Mouse (Mus musculus): ENCODE measurements around the gene Setd1b. TPM values are rescaled to one million over a fixed set of nuclear protein-coding genes. Genes with fewer than 3 reads are reported as not detected.
A peak's percentile ranks its signal among the peaks of the same experiment; 100 is the strongest.

Gene Setd1b
- polyA plus RNA-seq, 1 experiment from 2014 or later: 12.5 TPM

DNA sequence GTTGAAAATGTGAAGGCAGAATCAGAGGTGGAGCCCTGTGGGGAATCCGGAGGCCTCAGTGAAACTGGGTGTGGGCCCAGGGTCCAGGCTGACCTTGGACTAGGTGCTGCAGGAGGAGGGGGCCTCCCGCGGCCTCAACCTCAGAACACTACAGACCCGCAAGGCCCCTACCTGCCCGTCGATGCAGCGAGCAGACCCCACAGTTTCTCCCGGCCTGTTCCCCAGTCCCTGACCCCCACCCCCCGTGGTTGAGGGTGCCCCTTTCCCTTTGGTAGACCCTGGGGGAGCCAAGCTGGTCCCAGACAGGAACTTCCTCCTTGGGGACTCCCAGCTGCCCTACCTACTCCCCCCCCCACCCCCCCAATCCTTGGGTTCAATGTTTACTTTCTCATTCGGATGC, 24.4 kb downstream of the Setd1b start:
- ATAC-seq: no peak
- no peaks in the 10 kb centered on the region for H3K9me3 ChIP-seq (ENCODE audit: control insufficient read depth, low read length)
- no peak overlapping the region for H3K27ac ChIP-seq (ENCODE audit: low read length)
- H3K27me3 ChIP-seq (replicated peaks; ENCODE audit: control insufficient read depth, insufficient read depth, low read length): no peaks in the 10 kb centered on the region
- H3K4me3 ChIP-seq (replicated peaks; ENCODE audit: low read length): no peak overlapping the region
- H3K9ac ChIP-seq (replicated peaks; ENCODE audit: low read depth, low read length): no peak overlapping the region
- peaks cover 31% of the 10 kb centered on the region for H3K36me3 ChIP-seq (ENCODE audit: control insufficient read depth, insufficient read depth)
- no peak overlapping the region for H3K4me2 ChIP-seq (ENCODE audit: low read length)
- no peaks in the 10 kb centered on the region for H3K4me1 ChIP-seq (replicated peaks; ENCODE audit: control insufficient read depth, insufficient read depth, low read length)
- WGBS: 91% methylated on average over 10 of the region's 10 CpGs

DNA sequence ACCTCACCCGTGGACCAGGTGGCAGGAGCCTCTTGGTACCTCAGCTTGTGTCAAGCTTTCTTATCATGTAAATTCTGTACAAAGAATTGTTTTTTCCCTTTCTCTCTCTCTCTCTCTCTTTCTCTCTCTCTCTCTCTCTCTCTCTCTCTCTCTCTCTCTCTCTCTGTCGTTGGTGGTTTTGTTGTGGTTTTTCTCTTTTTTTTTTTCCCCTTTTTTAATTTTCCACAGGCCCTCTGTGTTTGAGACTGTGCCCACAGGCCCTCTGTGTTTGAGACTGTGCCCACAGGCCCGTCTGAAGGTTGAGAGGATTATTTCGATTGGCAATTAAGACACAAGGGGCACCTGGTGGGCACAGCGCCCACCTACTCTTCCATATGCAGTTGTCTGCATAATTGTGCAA, 25.6 kb downstream of the Setd1b start:
- WGBS: 50% methylated on average over 5 of the region's 5 CpGs
- Histone ChIP-seq H3K4me1 (replicated peaks; ENCODE audit: control insufficient read depth, insufficient read depth, low read length) (no peaks in the 10 kb centered on the region), H3K9me3 (ENCODE audit: control insufficient read depth, low read length) (no peaks in the 10 kb centered on the region), H3K4me2 (ENCODE audit: low read length) (no peak overlapping the region), H3K9ac (replicated peaks; ENCODE audit: low read depth, low read length) (no peak overlapping the region), H3K4me3 (replicated peaks; ENCODE audit: low read length) (no peak overlapping the region), H3K27me3 (replicated peaks; ENCODE audit: control insufficient read depth, insufficient read depth, low read length) (no peaks in the 10 kb centered on the region), H3K36me3 (ENCODE audit: control insufficient read depth, insufficient read depth) (peaks cover 24% of the 10 kb centered on the region), H3K27ac (ENCODE audit: low read length) (no peak overlapping the region)
- ATAC-seq: no peak

DNA sequence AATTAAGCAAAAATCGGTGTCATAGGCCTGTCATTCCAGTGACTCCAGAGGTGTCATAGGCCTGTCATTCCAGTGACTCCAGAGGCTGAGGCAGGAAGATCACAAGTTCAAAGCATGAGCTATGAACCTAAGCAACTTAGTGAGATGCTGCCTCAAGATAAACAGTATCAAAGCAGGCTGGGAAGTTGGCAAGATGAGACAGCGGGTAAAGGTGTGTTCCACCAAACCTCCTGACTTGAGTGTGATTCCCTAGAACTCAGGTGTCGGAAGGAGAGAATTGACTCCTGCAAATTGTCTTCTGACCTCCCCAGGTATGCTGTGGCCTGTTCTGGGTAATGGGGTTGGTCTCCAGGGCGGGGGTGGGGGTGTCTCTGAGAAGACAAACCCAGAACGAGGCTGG, 27.3 kb downstream of the Setd1b start, which contains the start of gene Psmd9:
TSS of gene Psmd9 (plus strand) at position 130 of the 400 bp plus-strand sequence.
- 84% methylated on average over 5 of the region's 5 CpGs for WGBS

DNA sequence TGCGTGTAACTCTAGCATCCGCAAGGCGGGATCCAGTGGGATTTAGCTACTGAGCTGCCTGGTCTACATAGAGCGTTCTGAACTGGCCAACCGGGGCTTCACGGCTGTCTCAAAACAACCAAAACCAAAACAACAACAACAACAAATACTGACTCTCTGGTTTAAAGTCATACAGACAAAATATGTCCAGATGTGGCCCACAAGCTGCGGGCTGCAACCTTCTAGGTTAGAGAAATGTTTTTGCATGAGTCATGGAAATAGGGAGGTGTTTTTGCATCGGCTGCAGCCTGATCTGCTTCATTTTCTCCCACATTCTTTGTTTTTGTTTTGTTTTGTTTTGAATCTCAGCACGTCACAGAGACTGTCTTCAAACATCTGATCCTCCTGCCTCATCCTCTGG, 28.4 kb downstream of the Setd1b start:
- H3K9me3 ChIP-seq (ENCODE audit: control insufficient read depth, low read length): no peaks in the 10 kb centered on the region
- no peaks in the 10 kb centered on the region for H3K27me3 ChIP-seq (replicated peaks; ENCODE audit: control insufficient read depth, insufficient read depth, low read length)
- no peak overlapping the region for H3K4me3 ChIP-seq (replicated peaks; ENCODE audit: low read length)
- WGBS: 83% methylated on average over 9 of the region's 9 CpGs
- no peak overlapping the region for H3K4me2 ChIP-seq (ENCODE audit: low read length)
- H3K9ac ChIP-seq (replicated peaks; ENCODE audit: low read depth, low read length): no peak overlapping the region
- H3K36me3 ChIP-seq (ENCODE audit: control insufficient read depth, insufficient read depth): peaks cover 4% of the 10 kb centered on the region; the same call in 1 of the 2 replicates
- H3K27ac ChIP-seq (ENCODE audit: low read length): no peak overlapping the region
- ATAC-seq: no peak
- H3K4me1 ChIP-seq (replicated peaks; ENCODE audit: control insufficient read depth, insufficient read depth, low read length): no peaks in the 10 kb centered on the region

More for the DNA sequence above, 27.3 kb downstream of the Setd1b start, which contains the start of gene Psmd9:
- ATAC-seq: no peak
- no peak within 1 kb of the TSS for H3K27ac ChIP-seq (ENCODE audit: low read length)
- H3K9ac ChIP-seq (replicated peaks; ENCODE audit: low read depth, low read length): no peak within 1 kb of the TSS
- no peaks in the 10 kb centered on the region for H3K27me3 ChIP-seq (replicated peaks; ENCODE audit: control insufficient read depth, insufficient read depth, low read length)
- H3K4me1 ChIP-seq (replicated peaks; ENCODE audit: control insufficient read depth, insufficient read depth, low read length): no peaks in the 10 kb centered on the region
- H3K4me3 ChIP-seq (replicated peaks; ENCODE audit: low read length): no peak within 1 kb of the TSS
- H3K4me2 ChIP-seq (ENCODE audit: low read length): no peak within 1 kb of the TSS
- H3K36me3 ChIP-seq (ENCODE audit: control insufficient read depth, insufficient read depth): peaks cover 8% of the 10 kb centered on the region
- no peaks in the 10 kb centered on the region for H3K9me3 ChIP-seq (ENCODE audit: control insufficient read depth, low read length)

DNA sequence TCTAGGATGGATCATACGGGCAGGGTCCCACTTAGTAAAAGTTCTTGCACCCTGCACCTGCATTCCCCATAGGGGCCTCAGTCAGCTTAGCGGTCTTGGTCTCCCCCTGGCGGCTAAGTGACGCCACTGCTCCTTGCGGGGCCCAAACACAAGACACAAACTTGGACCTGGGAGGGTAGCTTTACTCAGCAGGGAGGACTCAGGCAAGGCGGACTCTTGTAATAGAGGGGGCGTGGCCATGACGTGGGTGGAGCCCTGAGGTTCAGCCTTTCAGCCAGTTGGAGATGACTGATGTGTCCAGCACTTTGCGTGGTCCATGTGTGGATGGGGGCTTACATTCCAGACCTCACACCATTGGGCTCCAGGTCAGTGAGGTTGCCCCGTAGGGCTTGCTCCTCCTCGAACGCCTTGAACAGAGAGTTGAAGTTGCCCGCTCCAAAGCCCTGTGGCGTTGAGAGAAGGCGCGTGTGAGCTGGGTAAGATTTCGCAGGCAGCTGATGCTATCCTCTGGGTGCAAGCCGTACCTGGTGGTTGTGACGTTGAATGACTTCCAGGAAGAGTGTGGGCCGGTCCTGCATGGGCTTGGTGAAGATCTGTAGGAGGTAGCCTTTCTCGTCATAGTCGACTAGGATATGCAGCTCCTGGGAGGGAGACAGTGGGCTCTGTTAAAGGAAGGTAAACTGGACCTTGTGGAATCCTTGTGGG, 29.8 kb downstream of the Setd1b start:
- H3K4me3 ChIP-seq (replicated peaks; ENCODE audit: low read length): no peak overlapping the region
- peak overlapping the region; percentile 31 for H3K4me2 ChIP-seq (ENCODE audit: low read length)
- no peak overlapping the region for H3K27ac ChIP-seq (ENCODE audit: low read length)
- no peaks in the 10 kb centered on the region for H3K9me3 ChIP-seq (ENCODE audit: control insufficient read depth, low read length)
- WGBS: 15% methylated on average over 22 of the region's 22 CpGs
- H3K9ac ChIP-seq (replicated peaks; ENCODE audit: low read depth, low read length): no peak overlapping the region
- ATAC-seq: peak; percentile 74; the same call in 1 of the 2 replicates
- H3K27me3 ChIP-seq (replicated peaks; ENCODE audit: control insufficient read depth, insufficient read depth, low read length): no peaks in the 10 kb centered on the region
- H3K36me3 ChIP-seq (ENCODE audit: control insufficient read depth, insufficient read depth): no peaks in the 10 kb centered on the region
- H3K4me1 ChIP-seq (replicated peaks; ENCODE audit: control insufficient read depth, insufficient read depth, low read length): no peaks in the 10 kb centered on the region

DNA sequence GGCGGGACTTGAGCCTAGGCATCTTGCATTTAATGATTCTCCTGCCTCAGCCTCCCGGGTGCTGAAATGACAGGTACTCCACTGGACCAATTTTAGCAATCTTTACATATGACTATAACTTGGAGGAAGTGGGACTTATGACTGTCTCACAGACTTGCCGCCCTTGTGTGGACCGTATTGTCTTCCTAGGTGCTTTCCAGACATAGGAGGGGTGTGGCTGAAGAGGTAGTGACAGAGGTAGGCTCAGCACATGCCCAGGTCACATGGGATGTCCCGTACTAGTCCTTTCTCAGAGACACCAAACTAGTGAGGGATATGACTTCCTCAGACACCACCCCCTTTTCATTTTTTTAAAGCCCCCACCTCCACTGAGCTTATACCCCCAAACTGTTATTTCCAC, 36.8 kb downstream of the Setd1b start:
- no peaks in the 10 kb centered on the region for H3K9me3 ChIP-seq (ENCODE audit: control insufficient read depth, low read length)
- H3K9ac ChIP-seq (replicated peaks; ENCODE audit: low read depth, low read length): no peak overlapping the region
- H3K36me3 ChIP-seq (ENCODE audit: control insufficient read depth, insufficient read depth): no peaks in the 10 kb centered on the region
- WGBS: 92% methylated on average over 5 of the region's 5 CpGs
- H3K27me3 ChIP-seq (replicated peaks; ENCODE audit: control insufficient read depth, insufficient read depth, low read length): no peaks in the 10 kb centered on the region
- no peaks in the 10 kb centered on the region for H3K4me1 ChIP-seq (replicated peaks; ENCODE audit: control insufficient read depth, insufficient read depth, low read length)
- no peak overlapping the region for H3K27ac ChIP-seq (ENCODE audit: low read length)
- ATAC-seq: no peak
- H3K4me2 ChIP-seq (ENCODE audit: low read length): no peak overlapping the region
- no peak overlapping the region for H3K4me3 ChIP-seq (replicated peaks; ENCODE audit: low read length)

DNA sequence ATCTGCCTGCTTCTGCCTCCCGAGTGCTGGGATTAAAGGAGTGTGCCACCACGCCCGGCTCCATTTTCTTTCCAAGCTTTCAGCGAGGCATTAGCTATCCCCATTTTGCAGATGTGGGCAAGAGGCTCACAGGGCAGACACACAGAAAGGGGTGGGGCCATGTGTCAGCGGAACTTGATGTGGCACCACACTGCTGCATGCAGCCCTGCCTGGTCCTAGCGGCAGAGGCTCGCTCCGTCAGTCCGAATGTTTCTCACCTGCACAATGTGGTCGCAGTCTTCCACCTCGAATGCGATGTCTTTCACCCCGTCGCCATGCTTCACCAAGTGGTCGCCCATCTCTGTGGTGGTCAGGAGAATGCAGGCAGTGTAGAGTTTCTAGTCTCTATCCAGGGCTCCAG, 38.4 kb downstream of the Setd1b start:
- Histone ChIP-seq H3K4me1 (replicated peaks; ENCODE audit: control insufficient read depth, insufficient read depth, low read length) (0 out of 2 replicates have a peak, but pooled peaks cover 2% of the 10 kb centered on the region), H3K4me3 (replicated peaks; ENCODE audit: low read length) (no peak overlapping the region), H3K4me2 (ENCODE audit: low read length) (no peak overlapping the region), H3K27me3 (replicated peaks; ENCODE audit: control insufficient read depth, insufficient read depth, low read length) (no peaks in the 10 kb centered on the region), H3K9me3 (ENCODE audit: control insufficient read depth, low read length) (no peaks in the 10 kb centered on the region), H3K9ac (replicated peaks; ENCODE audit: low read depth, low read length) (no peak overlapping the region), H3K27ac (ENCODE audit: low read length) (no peak overlapping the region), H3K36me3 (ENCODE audit: control insufficient read depth, insufficient read depth) (no peaks in the 10 kb centered on the region)
- WGBS: 95% methylated on average over 15 of the region's 15 CpGs
- ATAC-seq: no peak

DNA sequence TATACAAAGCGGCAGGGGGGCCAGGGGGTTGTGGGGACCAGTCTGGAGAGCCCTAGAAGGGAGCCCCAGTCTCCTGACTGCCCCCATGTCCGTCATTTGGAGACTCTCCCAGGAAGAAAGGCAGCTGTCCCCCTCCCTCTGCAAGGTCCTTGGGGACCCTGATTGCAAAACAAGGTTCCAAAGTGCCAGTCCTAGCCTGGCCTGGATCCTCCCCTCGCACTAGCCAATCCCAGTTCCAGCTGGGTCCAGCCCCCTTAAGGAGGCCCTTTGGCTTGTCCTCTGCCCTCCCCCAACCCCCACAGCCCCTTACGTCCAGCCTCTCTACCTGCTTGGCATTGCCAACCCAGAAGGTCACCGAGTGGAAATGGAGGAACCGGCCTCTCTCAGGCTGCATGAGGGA, 39.5 kb downstream of the Setd1b start:
- Histone ChIP-seq H3K36me3 (ENCODE audit: control insufficient read depth, insufficient read depth) (no peaks in the 10 kb centered on the region), H3K9me3 (ENCODE audit: control insufficient read depth, low read length) (no peaks in the 10 kb centered on the region), H3K27me3 (replicated peaks; ENCODE audit: control insufficient read depth, insufficient read depth, low read length) (no peaks in the 10 kb centered on the region), H3K4me1 (replicated peaks; ENCODE audit: control insufficient read depth, insufficient read depth, low read length) (peaks cover 6% of the 10 kb centered on the region; the same call in 1 of the 2 replicates), H3K4me3 (replicated peaks; ENCODE audit: low read length) (no peak overlapping the region), H3K27ac (ENCODE audit: low read length) (no peak overlapping the region), H3K4me2 (ENCODE audit: low read length) (no peak overlapping the region), H3K9ac (replicated peaks; ENCODE audit: low read depth, low read length) (no peak overlapping the region)
- 74% methylated on average over 6 of the region's 6 CpGs for WGBS
- ATAC-seq: no peak

DNA sequence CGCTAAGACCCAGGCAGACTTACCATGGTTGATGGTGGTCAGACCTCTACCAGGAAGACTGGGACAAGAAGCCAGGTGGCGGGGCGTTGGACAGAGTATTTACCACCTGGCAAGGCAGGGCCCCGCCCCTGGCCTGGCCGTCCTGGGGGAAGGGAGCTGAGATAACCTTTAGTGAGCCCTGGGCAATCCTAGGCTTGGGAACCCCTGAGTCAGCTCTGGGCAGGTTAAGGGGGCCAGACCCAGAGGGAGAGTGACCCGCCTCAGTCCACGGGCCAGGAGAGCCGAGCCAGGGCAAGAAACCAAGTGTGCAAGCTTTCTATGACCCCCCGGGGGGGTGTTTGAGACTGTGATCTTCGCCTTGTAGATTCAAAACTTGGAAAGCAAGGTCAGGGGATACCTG, 40.7 kb downstream of the Setd1b start, which contains the start of gene Hpd:
TSS of gene Hpd (minus strand) at position 77 of the 400 bp plus-strand sequence.
- no peak for ATAC-seq
- Histone ChIP-seq H3K4me3 (replicated peaks; ENCODE audit: low read length) (no peak within 1 kb of the TSS), H3K27ac (ENCODE audit: low read length) (no peak within 1 kb of the TSS), H3K27me3 (replicated peaks; ENCODE audit: control insufficient read depth, insufficient read depth, low read length) (no peaks in the 10 kb centered on the region), H3K36me3 (ENCODE audit: control insufficient read depth, insufficient read depth) (no peaks in the 10 kb centered on the region), H3K9me3 (ENCODE audit: control insufficient read depth, low read length) (no peaks in the 10 kb centered on the region), H3K9ac (replicated peaks; ENCODE audit: low read depth, low read length) (no peak within 1 kb of the TSS), H3K4me1 (replicated peaks; ENCODE audit: control insufficient read depth, insufficient read depth, low read length) (peaks cover 6% of the 10 kb centered on the region; the same call in 1 of the 2 replicates), H3K4me2 (ENCODE audit: low read length) (no peak within 1 kb of the TSS)
- WGBS: 89% methylated on average over 10 of the region's 10 CpGs

Measured in forebrain, embryonic 16.5 days (tissue).